Mouse (Mus musculus) retina, postnatal 1 day (tissue): Measurements from ENCODE around the gene Cct2.
"Not testable (repeated sequence)": the region's sequence is repeated elsewhere in the genome, so short reads cannot be mapped to it uniquely, and the experiment has no call there.

Experiments used
- DNase-seq: peaks from one replicate; pipeline ENCODE4 v3.0.0-alpha.2; 2012

Cct2 gene

GRCm38 (mm10) chr10:117049961-117050597 is 13.5 kb downstream of the Cct2 start:
- no peak for DNase-seq

DNA sequence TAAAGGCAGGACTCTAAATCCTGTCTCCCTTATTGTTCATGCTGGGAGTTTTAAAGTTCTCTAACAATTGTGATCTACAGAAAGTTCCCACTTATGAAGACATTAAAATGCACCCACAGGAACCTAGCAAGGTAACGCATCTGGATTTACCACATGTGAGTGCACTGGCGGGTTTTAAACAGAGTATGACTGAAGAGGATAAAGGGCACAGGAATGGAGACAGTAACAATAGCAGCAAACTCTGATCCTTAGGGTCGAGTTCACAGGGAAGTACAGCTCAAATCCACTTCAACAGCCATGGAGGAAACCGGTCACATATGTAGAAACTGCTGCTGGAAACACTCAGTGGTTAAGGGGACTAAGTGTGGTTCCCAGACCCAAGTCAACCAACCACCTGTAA is 14.4 kb downstream of the Cct2 start:
- DNase-seq: no peak

DNA sequence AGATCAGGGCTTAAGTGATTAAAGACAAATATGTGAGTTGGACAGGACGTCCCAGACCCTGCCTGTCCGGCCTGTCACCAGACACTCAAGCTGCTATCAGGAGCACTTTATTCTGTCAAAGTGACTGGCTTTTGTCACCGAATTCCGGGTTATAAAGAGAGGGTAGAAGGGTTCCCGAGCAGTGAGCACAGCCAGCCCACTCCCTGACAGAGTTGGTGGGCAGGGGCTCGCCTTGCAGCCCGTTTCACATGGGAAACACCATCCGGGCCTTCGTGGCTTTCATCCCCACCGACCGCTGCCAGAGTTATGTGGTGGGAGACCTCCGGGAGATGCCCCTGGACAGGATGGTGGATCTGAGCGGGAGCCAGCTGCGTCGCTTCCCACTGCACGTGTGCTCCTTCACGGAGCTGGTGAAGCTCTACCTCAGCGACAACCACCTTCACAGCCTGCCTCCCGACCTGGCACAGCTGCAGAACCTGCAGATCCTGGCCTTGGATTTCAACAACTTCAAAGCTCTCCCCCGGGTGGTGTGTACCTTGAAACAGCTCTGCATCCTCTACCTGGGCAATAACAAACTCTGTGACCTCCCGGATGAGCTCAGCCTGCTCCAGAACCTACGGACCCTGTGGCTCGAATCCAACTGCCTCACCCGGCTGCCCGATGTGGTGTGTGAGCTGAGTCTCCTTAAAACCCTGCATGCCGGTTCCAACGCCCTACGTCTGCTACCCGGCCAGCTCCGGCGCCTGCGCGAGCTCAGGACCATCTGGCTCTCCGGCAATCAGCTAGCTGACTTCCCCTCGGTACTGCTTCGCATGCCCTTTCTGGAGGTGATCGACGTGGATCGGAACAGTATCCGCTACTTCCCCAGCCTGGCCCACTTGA is 18.2 kb downstream of the Cct2 start, which contains the start of gene Lrrc10:
TSS of gene Lrrc10 (plus strand) at position 167 of the 882 bp plus-strand sequence.
- no peak for DNase-seq

DNA sequence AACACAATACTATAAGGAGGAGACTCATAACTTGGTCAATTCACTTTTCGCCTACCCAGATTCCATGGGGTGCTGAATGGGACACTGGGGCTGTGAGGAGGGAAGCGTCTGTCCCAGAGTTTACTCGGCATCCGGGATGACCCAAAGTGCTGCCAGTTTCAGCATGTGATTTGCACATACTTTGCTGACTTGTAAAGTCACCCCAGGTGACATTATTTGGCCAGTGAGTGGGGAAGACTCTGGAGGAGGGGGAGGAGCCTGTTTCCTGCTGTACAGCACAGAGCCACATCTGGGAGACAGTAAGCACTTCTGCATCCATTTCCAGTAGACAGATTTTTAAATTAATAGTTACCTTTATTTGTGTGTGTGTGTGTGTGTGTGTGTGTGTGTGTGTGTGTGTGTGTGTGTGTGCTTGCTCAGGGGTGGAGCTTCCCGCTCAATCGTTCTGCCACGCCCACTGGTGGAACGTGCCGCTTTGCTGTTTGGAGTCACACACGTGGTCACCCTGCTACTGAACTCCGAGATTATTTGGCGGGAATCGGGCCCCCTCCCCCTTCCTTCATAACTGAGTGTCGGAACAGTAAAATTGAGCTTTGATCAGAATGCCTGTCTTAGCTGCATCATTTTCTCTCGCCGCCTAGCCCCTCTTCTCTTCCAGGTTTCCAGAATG is 20.0 kb downstream of the Cct2 start:
- DNase-seq: not testable (repeated sequence)

GRCm38 (mm10) chr10:117042295-117042694 is 21.3 kb downstream of the Cct2 start:
- DNase-seq: no peak

DNA sequence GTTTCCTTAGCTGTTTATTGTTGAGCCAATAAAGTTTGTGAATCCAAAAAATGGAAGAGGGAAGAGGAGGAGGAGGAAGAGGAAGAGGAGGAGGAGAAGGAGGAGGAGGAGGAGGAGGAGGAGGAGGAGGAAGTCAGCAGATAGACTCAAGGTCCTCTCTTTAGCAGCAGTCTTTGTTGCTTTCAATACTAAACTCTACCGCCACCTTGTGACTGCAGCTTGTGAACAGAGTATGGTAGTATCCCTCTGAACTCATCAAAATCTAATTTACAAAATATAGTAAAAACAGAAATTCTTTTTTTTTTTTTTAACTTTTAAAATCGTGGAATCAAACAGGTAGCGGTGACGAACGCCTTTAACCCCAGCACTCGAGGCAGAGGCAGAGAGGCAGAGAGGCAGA is 23.3 kb downstream of the Cct2 start:
- DNase-seq: peak; percentile 39

DNA sequence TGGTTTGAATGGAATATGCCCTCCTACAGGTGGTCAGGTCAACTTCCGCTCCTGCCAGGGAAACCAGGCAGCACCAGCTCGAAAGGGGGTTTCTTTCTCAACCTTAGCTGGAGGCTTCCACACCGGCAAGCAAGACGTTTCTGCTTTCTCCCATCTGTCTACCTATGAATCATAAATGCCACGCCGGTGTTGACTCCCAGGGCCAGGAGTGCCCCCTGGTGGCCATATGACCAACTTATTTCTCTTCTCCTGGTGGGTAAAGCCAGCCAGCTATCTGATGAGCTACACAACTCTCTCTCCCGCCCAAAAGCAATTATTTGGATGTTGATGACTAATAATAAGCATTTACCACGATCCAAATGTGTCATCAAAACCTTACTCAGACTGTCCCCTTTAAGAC is 29.8 kb downstream of the Cct2 start:
- DNase-seq: peak; percentile 75

- no peak for DNase-seq
These were observed 32.5 kb downstream of the Cct2 start for GRCm38 (mm10) chr10:117031160-117031559.

- DNase-seq: no peak
These were observed 37.4 kb downstream of the Cct2 start for GRCm38 (mm10) chr10:117026176-117026575.

DNA sequence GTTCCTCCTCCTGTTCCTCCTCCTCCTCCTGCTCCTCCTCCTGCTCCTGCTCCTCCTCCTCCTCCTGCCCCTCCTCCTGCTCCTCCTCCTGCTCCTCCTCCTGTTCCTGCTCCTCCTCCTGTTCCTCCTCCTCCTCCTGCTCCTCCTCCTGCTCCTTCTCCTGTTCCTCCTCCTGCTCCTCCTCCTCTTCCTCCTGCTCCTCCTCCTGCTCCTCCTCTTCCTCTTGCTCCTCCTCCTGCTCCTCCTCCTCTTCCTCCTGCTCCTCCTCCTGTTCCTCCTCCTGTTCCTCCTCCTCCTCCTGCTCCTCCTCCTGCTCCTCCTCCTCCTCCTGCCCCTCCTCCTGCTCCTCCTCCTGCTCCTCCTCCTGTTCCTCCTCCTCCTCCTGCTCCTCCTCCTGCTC is 37.8 kb downstream of the Cct2 start:
- not testable (repeated sequence) for DNase-seq

- no peak for DNase-seq
These were observed 39.9 kb downstream of the Cct2 start for GRCm38 (mm10) chr10:117023693-117024092.

DNA sequence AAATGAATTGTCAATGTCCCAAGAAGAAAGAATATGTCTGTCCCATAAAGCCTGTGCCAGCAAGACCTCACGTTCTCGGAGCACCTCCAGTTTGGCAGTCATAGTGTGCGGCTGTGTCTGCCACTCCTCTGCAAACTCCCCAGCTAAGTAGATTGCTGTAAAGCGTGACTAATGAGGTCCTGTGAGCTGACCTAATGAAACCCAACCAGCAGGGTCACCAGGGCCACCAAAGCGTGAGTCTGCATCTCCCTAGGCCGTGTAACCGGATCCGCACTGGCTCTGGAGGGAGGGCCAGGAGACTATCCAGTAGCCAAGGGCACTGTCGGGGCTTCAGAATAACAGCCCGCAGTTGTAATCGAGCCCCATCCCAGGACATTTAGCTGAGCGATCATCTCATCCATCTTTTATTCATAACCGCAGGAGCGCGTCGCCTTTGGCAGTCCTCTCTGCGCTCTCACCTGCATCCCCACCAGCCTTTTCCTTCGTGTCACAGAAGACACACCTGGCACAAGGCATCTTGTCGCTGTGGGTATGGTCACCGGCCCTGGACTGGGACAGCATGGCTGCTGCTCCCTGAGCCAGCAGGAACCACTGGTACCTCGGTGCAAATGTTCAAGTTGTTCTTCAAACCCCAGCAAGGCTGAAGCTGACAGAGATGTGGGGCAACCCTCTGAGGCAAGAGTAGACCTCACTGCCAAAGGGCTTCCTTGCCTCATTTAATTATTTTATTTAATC is 42.4 kb downstream of the Cct2 start:
- peak; percentile 65 for DNase-seq

DNA sequence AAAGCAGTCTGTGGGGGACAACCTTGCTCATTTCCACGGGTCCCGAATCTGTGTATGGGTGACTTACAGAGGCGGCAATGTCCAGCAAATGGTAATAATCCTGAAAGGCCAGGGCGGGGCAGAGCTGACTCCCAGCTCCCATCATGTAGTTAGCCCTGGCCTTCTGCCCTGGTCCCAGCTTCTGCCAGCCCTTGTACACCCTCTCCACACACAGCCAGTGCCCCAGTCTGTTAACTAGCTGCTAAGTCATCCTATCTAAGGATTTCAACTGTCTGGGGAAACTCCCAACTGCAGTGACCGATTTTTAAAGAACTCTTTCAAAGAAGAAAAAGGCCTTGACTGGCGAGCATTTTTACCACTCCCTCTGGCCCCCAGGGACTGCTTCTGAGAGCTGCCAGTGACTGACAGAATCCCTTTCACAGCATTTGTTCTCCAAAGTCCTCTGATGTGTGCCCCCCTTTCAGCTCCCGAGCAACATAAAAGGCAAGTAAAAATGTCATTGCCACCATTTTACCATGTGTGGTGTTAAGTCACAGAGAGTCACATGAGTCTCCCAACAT is 45.3 kb downstream of the Cct2 start:
- DNase-seq: no peak

GRCm38 (mm10) chr10:117014565-117014964 is 49.0 kb downstream of the Cct2 start:
- DNase-seq: no peak

- peak; percentile 70 for DNase-seq
These were observed 49.8 kb downstream of the Cct2 start for GRCm38 (mm10) chr10:117013689-117014390.

DNA sequence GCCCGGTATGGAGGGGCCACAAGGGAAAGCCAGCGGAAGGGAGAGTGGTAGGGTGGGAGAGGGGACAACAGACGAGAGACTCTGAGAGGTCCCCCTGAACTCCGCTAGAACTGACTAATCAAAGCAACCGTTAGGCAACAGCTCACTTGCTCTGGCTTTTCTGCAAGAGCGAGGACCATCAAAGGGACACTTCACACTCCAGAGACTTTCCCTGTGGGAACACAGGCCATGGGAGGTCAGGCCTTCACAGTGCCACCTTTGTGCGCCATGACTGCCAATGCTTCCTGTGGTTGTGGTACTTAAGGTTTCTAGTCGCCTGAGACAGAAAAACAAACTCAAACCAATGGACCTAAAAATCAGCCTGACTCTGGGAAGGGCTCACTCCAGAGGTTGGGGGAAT is 52.6 kb downstream of the Cct2 start:
- DNase-seq: no peak

DNA sequence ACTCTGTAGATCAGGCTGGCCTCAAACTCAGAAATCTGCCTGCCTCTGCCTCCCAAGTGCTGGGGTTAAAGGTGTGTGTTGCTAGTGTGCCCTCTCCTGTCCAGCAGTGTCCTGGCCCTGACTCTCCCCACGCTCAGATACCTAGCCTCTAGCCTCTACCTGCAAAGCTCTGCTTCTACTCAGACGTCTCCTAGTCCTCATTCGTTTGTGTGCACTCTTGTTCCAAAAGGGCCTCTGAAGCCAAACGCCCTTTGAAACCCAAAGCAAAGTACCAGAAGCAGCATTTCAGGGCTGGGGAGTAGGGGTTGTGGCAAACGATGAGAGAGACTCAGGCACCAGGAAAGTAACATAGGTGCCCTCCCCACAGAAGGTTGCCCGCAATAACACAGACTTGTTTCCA is 53.9 kb downstream of the Cct2 start:
- DNase-seq: no peak

- DNase-seq: no peak
These were observed 57.7 kb downstream of the Cct2 start for GRCm38 (mm10) chr10:117005707-117006464.

DNA sequence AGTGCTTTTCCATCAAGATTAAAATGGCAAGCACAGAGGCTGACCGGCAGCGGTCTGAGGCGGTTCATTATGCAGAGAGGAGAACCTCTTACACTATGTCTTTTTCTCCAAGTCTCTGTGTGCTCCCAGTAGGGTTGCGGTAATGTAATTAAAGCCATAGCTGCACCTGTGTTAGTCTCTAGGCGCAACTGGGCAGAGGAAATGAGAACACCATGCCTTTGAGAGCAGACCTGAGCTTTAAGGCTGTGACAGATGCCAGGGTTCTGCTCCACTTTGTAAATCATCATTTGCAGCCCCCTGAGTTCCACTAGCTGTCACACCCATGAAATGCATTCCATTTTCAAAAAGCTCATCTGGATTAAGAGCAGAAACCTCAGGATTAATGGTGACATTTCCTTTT is 58.9 kb downstream of the Cct2 start:
- DNase-seq: no peak
